Mouse (Mus musculus) embryonic facial prominence, embryonic 14.5 days (tissue): ENCODE results near the gene Ndrg2. TPM values are rescaled to one million over a fixed set of nuclear protein-coding genes. Genes with fewer than 3 reads are reported as not detected.
"Not testable (repeated sequence)": the region's sequence is repeated elsewhere in the genome, so short reads cannot be mapped to it uniquely, and the experiment has no call there.

Source experiments
- ATAC-seq: fragments of 200-750 bp; cut with Nextera tagmentation; 2 replicates; pipeline ENCODE4 v1.8.0; 2017; ENCODE audit warnings: low read depth, moderate number of reproducible peaks, moderate TSS enrichment
- DNase-seq: peaks from one replicate; pipeline ENCODE4 v3.0.0-alpha.2; 2015; ENCODE audit warnings: low spot score
- H3K27ac ChIP-seq: fragments of 300-500 bp; sonication (generic); replicated peaks from 2 replicates; pipeline ENCODE4 v1.5.1; 2014; ENCODE audit warnings: low read depth, mild to moderate bottlenecking, low read length, moderate library complexity
- H3K27me3 ChIP-seq: fragments of 300-500 bp; sonication (generic); replicated peaks from 2 replicates; pipeline ENCODE4 v1.6.1; 2014; ENCODE audit warnings: low read length; ENCODE audit not compliant: control insufficient read depth, insufficient read depth
- H3K36me3 ChIP-seq: fragments of 300-500 bp; sonication (generic); 2 replicates; pipeline ENCODE4 v1.6.1; 2014; ENCODE audit warnings: low read length, mixed read lengths; ENCODE audit not compliant: control insufficient read depth, insufficient read depth
- H3K4me1 ChIP-seq: fragments of 300-500 bp; sonication (generic); 2 replicates; pipeline ENCODE4 v1.6.1; 2014; ENCODE audit warnings: antibody characterized with exemption, low read length; ENCODE audit not compliant: control insufficient read depth, insufficient read depth
- H3K4me2 ChIP-seq: fragments of 300-500 bp; sonication (generic); 2 replicates; pipeline ENCODE4 v1.6.1; 2014; ENCODE audit warnings: low read depth, mild to moderate bottlenecking, low read length, moderate library complexity, mixed read lengths
- H3K4me3 ChIP-seq: fragments of 300-500 bp; sonication (generic); 2 replicates; pipeline ENCODE4 v1.5.1; 2014; ENCODE audit warnings: low read depth, mild to moderate bottlenecking, low read length
- H3K9ac ChIP-seq: fragments of 300-500 bp; sonication (generic); 2 replicates; pipeline ENCODE4 v1.6.1; 2014; ENCODE audit warnings: low read depth, mild to moderate bottlenecking, low read length, moderate library complexity, mixed read lengths
- H3K9me3 ChIP-seq: fragments of 300-500 bp; sonication (generic); 2 replicates; pipeline ENCODE4 v1.6.1; 2016; ENCODE audit warnings: low read length; ENCODE audit not compliant: control insufficient read depth
- WGBS: fragments of 180-500 bp; shearing (Covaris S2); extraction: QIAGEN DNeasy Blood & Tissue Kit; methylation state at CpG from one replicate; pipeline ENCODE4 v1.1.7; 2014; 5-methylcytosine and 5-hydroxymethylcytosine counted together
- polyA plus RNA-seq: library from polyadenylated mRNA; unstranded; fragments of >200 nt; fragmentation: Nextera tagmentation; extraction: Ambion mirVana; gene quantifications from 2 replicates; pipeline ENCODE4 v1.2.1, GENCODE M21; 2014

The Ndrg2 gene
- polyA plus RNA-seq, 1 experiment from 2014 or later = 57.5 TPM

GRCm38 (mm10) chr14:51930824-51931223, 16.9 kb upstream of the Ndrg2 start:
- no peaks in the 10 kb centered on the region for H3K36me3 ChIP-seq
- no peak overlapping the region for H3K27ac ChIP-seq
- no peaks in the 10 kb centered on the region for H3K9me3 ChIP-seq
- ATAC-seq = peak; percentile 92
- no peak overlapping the region for H3K9ac ChIP-seq
- DNase-seq = peak; percentile 90
- H3K4me1 ChIP-seq = no peaks in the 10 kb centered on the region
- 33% methylated on average over 5 of the region's 5 CpGs for WGBS
- no peaks in the 10 kb centered on the region for H3K27me3 ChIP-seq
- H3K4me3 ChIP-seq = no peak overlapping the region
- H3K4me2 ChIP-seq = no peak overlapping the region

- no peaks in the 10 kb centered on the region for H3K9me3 ChIP-seq
- no peak overlapping the region for H3K27ac ChIP-seq
- no peak overlapping the region for H3K4me3 ChIP-seq
- no peaks in the 10 kb centered on the region for H3K4me1 ChIP-seq
- DNase-seq (no peak), ATAC-seq (no peak)
- no peak overlapping the region for H3K9ac ChIP-seq
- WGBS = 61% methylated on average over 9 of the region's 9 CpGs
- H3K36me3 ChIP-seq = no peaks in the 10 kb centered on the region
- no peaks in the 10 kb centered on the region for H3K27me3 ChIP-seq
- H3K4me2 ChIP-seq = no peak overlapping the region
Measured at GRCm38 (mm10) chr14:51929968-51930367, 16.0 kb upstream of the Ndrg2 start.

- no peaks in the 10 kb centered on the region for H3K27me3 ChIP-seq
- WGBS = 67% methylated on average over 8 of the region's 8 CpGs
- no peaks in the 10 kb centered on the region for H3K9me3 ChIP-seq
- H3K36me3 ChIP-seq = no peaks in the 10 kb centered on the region
- ATAC-seq = no peak
- no peak overlapping the region for H3K4me3 ChIP-seq
- no peak overlapping the region for H3K27ac ChIP-seq
- no peak overlapping the region for H3K4me2 ChIP-seq
- no peak overlapping the region for H3K9ac ChIP-seq
- no peaks in the 10 kb centered on the region for H3K4me1 ChIP-seq
- DNase-seq = peak; percentile 49
Measured at GRCm38 (mm10) chr14:51929309-51929943, 15.5 kb upstream of the Ndrg2 start.

- DNase-seq, H3K36me3 ChIP-seq, H3K27me3 ChIP-seq, H3K9me3 ChIP-seq, H3K4me2 ChIP-seq, H3K4me3 ChIP-seq, H3K4me1 ChIP-seq, H3K9ac ChIP-seq, H3K27ac ChIP-seq, ATAC-seq: not testable (repeated sequence)
- WGBS = 92% methylated on average over 11 of the region's 11 CpGs
Measured at GRCm38 (mm10) chr14:51926930-51927329, 13.0 kb upstream of the Ndrg2 start.

- Histone ChIP-seq H3K9ac (no peak overlapping the region), H3K4me1 (peaks cover 9% of the 10 kb centered on the region), H3K4me3 (no peak overlapping the region), H3K9me3 (no peaks in the 10 kb centered on the region), H3K4me2 (no peak overlapping the region), H3K27me3 (no peaks in the 10 kb centered on the region), H3K27ac (no peak overlapping the region), H3K36me3 (no peaks in the 10 kb centered on the region)
- DNase-seq (no peak), ATAC-seq (no peak)
- WGBS = 61% methylated on average over 4 of the region's 4 CpGs
Measured at GRCm38 (mm10) chr14:51923492-51923891, 9.5 kb upstream of the Ndrg2 start.

GRCm38 (mm10) chr14:51922910-51923309, 9.0 kb upstream of the Ndrg2 start:
- WGBS = 79% methylated on average over 2 of the region's 2 CpGs
- Histone ChIP-seq H3K36me3 (no peaks in the 10 kb centered on the region), H3K9me3 (no peaks in the 10 kb centered on the region), H3K4me1 (peaks cover 9% of the 10 kb centered on the region), H3K27me3 (no peaks in the 10 kb centered on the region), H3K27ac (no peak overlapping the region), H3K4me2 (no peak overlapping the region), H3K9ac (no peak overlapping the region), H3K4me3 (no peak overlapping the region)
- no peak for ATAC-seq
- no peak for DNase-seq

- Histone ChIP-seq H3K27ac (peak within 1 kb of the TSS; percentile 48; the same call in 1 of the 2 replicates), H3K4me1 (peaks cover 9% of the 10 kb centered on the region), H3K4me2 (no peak within 1 kb of the TSS), H3K9me3 (no peaks in the 10 kb centered on the region), H3K27me3 (no peaks in the 10 kb centered on the region), H3K4me3 (no peak within 1 kb of the TSS), H3K36me3 (no peaks in the 10 kb centered on the region), H3K9ac (no peak within 1 kb of the TSS)
- WGBS = 93% methylated on average over 7 of the region's 7 CpGs
- DNase-seq = no peak
- ATAC-seq = no peak
Measured at GRCm38 (mm10) chr14:51922571-51922865, 8.6 kb upstream of the Ndrg2 start, which contains the start of gene Rnase13. TSS of gene Rnase13 (minus strand) at chr14:51922773.

GRCm38 (mm10) chr14:51921759-51922570, 8.0 kb upstream of the Ndrg2 start:
- H3K9me3 ChIP-seq = no peaks in the 10 kb centered on the region
- 68% methylated on average over 16 of the region's 16 CpGs for WGBS
- ATAC-seq (peak; percentile 80), DNase-seq (peak; percentile 43)
- H3K27ac ChIP-seq = peak overlapping the region; percentile 48; the same call in 1 of the 2 replicates
- no peaks in the 10 kb centered on the region for H3K36me3 ChIP-seq
- H3K4me2 ChIP-seq = no peak overlapping the region
- H3K4me1 ChIP-seq = peaks cover 9% of the 10 kb centered on the region
- H3K9ac ChIP-seq = no peak overlapping the region
- H3K4me3 ChIP-seq = no peak overlapping the region
- no peaks in the 10 kb centered on the region for H3K27me3 ChIP-seq

- no peaks in the 10 kb centered on the region for H3K36me3 ChIP-seq
- peaks cover 21% of the 10 kb centered on the region for H3K4me1 ChIP-seq
- H3K9me3 ChIP-seq = no peaks in the 10 kb centered on the region
- no peak for ATAC-seq
- no peak for DNase-seq
- no peak overlapping the region for H3K4me3 ChIP-seq
- no peak overlapping the region for H3K27ac ChIP-seq
- 91% methylated on average over 4 of the region's 4 CpGs for WGBS
- no peak overlapping the region for H3K4me2 ChIP-seq
- H3K9ac ChIP-seq = no peak overlapping the region
- H3K27me3 ChIP-seq = no peaks in the 10 kb centered on the region
Measured at GRCm38 (mm10) chr14:51918966-51919365, 5.0 kb upstream of the Ndrg2 start.
